Comparison of ENCODE assay signal across 7 mouse cellular contexts in the genomic region with DNA sequence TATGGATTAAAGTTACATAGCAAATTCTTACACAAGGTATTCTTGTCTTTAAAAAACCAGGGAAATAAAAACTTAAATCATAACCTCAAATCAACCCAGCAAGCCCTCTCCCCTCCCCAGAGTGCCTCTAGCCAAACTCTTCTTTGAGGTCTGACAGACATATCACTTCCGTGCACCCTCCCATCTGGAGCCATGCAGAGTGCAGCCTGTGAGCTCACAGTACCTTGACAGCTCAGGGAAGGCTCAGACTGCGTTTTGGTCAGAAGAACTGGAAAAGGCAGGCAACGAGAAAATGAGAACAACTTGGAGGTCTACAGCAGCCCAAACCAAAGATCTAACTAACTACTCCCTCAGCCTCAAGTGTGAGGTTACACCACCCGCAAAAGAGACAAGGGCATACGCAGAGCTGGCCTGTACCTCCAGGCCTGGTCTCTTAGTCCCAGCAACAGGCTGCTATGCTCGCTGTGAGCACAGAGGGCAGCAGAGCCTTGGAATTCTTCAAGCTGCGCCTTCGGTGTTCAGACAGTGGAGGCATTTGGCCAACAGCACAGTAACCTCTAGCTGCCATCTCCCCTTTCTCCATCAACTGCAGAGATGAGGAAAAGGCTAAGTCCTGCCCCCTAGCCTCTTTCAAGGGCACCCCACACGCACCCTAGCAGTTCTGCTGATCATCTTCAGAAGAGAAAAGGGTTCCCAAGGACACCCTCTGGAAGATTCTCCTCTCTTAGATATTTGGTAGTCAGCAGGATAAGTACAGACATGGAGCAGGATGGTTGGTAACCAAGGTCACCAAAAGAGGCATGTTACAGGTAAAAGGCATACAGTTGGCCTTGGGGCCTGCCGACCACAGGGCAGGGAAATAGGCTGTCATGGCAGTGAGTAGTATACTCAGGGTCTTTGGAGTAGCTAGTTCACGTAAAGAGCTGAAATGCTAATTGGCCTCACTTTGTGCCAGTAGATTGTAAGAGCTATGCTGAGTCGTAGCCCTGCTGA.
DNase-seq lines count a peak whose midpoint lies in the region; ATAC-seq and TF ChIP-seq lines count a peak whose summit lies in the region.

No protein-coding gene starts in this region.

- H3K36me3 ChIP-seq in embryonic facial prominence, embryonic 12.5 days, result no peaks in the 10 kb centered on the region
- H3K36me3 ChIP-seq in kidney, adult 2 months (ENCODE audit: control insufficient read depth, insufficient read depth, low read length), result no peaks in the 10 kb centered on the region
- H3K36me3 ChIP-seq in midbrain, embryonic 14.5 days (ENCODE audit: control insufficient read depth, insufficient read depth, low read length), result no peaks in the 10 kb centered on the region

- no peak overlapping the region for H3K4me3 ChIP-seq in embryonic facial prominence, embryonic 12.5 days
- H3K4me3 ChIP-seq in kidney, adult 2 months (ENCODE audit: insufficient read depth, low read depth, low read length), result no peak overlapping the region
- no peak overlapping the region for H3K4me3 ChIP-seq in midbrain, embryonic 14.5 days (replicated peaks; ENCODE audit: low read depth, low read length)

- peak; percentile 94 for TF ChIP-seq CTCF in kidney, adult 2 months (conservative IDR thresholded peaks at IDR 0.05; ENCODE audit: insufficient read depth, insufficient read length, low read depth, low read length)

- peak; percentile 80; the same call in 1 of the 2 replicates for ATAC-seq in embryonic facial prominence, embryonic 12.5 days (ENCODE audit: insufficient number of reproducible peaks, insufficient read depth, low FRiP score, low TSS enrichment)
- peak; percentile 76 for ATAC-seq in midbrain, embryonic 14.5 days (ENCODE audit: low FRiP score, low TSS enrichment)

- H3K9ac ChIP-seq in embryonic facial prominence, embryonic 12.5 days, result no peak overlapping the region
- H3K9ac ChIP-seq in midbrain, embryonic 14.5 days (replicated peaks; ENCODE audit: low read length), result no peak overlapping the region

- no peak overlapping the region for H3K4me2 ChIP-seq in embryonic facial prominence, embryonic 12.5 days (replicated peaks)
- no peak overlapping the region for H3K4me2 ChIP-seq in midbrain, embryonic 14.5 days (ENCODE audit: low read length)

- intact Hi-C loops in left cerebral cortex, postnatal 4 days (cut with DNase I), result loop anchor here (5.0 kb wide), 1 partner anchor 159 kb away; no protein-coding TSS in a partner anchor

- no peak overlapping the region for H3K27ac ChIP-seq in embryonic facial prominence, embryonic 12.5 days
- H3K27ac ChIP-seq in kidney, adult 2 months (ENCODE audit: insufficient read depth, low read depth, low read length), result no peak overlapping the region
- H3K27ac ChIP-seq in midbrain, embryonic 14.5 days (replicated peaks; ENCODE audit: low read depth, low read length), result no peak overlapping the region

- H3K27me3 ChIP-seq in embryonic facial prominence, embryonic 12.5 days, result no peaks in the 10 kb centered on the region
- H3K27me3 ChIP-seq in kidney, adult 2 months (replicated peaks; ENCODE audit: control insufficient read depth, insufficient read depth, low read length), result no peaks in the 10 kb centered on the region
- H3K27me3 ChIP-seq in midbrain, embryonic 14.5 days (ENCODE audit: control insufficient read depth, insufficient read depth, low read length), result no peaks in the 10 kb centered on the region

- 32% methylated on average over 12 of the region's 12 CpGs for WGBS in embryonic facial prominence, embryonic 12.5 days
- WGBS in kidney, adult 2 months, result 37% methylated on average over 12 of the region's 12 CpGs
- WGBS in midbrain, embryonic 14.5 days, result 25% methylated on average over 12 of the region's 12 CpGs

- DNase-seq in adrenal gland, postnatal 4 days (ENCODE audit: low spot score in 2 of 2), result peak; percentile 20 to 33
- peak; percentile 74 for DNase-seq in heart, adult 8-10 months (ENCODE audit: low spot score)
- peak; percentile 89 for DNase-seq in kidney, adult 2 months
- peak; percentile 82 for DNase-seq in left cerebral cortex, postnatal 4 days
- DNase-seq in midbrain, embryonic 14.5 days, result peak; percentile 89
- peak; percentile 67 for DNase-seq in telencephalon, adult 2 months (ENCODE audit: low read depth, low spot score)

- TF ChIP-seq POLR2A in kidney, adult 2 months (IDR thresholded peaks at IDR 0.05; ENCODE audit: low read depth, low read length), result no peak

- no peaks in the 10 kb centered on the region for H3K4me1 ChIP-seq in embryonic facial prominence, embryonic 12.5 days
- no peaks in the 10 kb centered on the region for H3K4me1 ChIP-seq in kidney, adult 2 months (ENCODE audit: control insufficient read depth, insufficient read depth, low read length)
- 0 out of 2 replicates have a peak, but pooled peaks cover 9% of the 10 kb centered on the region for H3K4me1 ChIP-seq in midbrain, embryonic 14.5 days (ENCODE audit: control insufficient read depth, insufficient read depth, low read length)

- no peaks in the 10 kb centered on the region for H3K9me3 ChIP-seq in embryonic facial prominence, embryonic 12.5 days
- H3K9me3 ChIP-seq in midbrain, embryonic 14.5 days (ENCODE audit: control insufficient read depth, low read length), result no peaks in the 10 kb centered on the region

Comparison
In these comparisons a context has a peak if more than half of its experiments do, and no peak if none do; other contexts are left out.
1. DNase-seq: peak in every context shown above with its lines; median percentile 89 in kidney, adult 2 months; 89 in midbrain, embryonic 14.5 days; 82 in left cerebral cortex, postnatal 4 days; 74 in heart, adult 8-10 months; 67 in telencephalon, adult 2 months; 26 in adrenal gland, postnatal 4 days.